Mouse (Mus musculus) heart, embryonic 16.5 days (tissue): Measurements from ENCODE around the gene Camk2g. TPM values are rescaled to one million over a fixed set of nuclear protein-coding genes. Genes with fewer than 3 reads are reported as not detected.

ENCODE experiments used
- ATAC-seq: fragments of 200-750 bp; cut with Nextera tagmentation; replicated peaks from 2 replicates; pipeline ENCODE4 v1.8.0; 2017; ENCODE audit warnings: moderate number of reproducible peaks; ENCODE audit not compliant: insufficient read depth, low FRiP score; ENCODE audit errors: extremely low read depth
- H3K27ac ChIP-seq: fragments of 300-500 bp; sonication (generic); 2 replicates; pipeline ENCODE4 v1.5.1; 2014; ENCODE audit warnings: mild to moderate bottlenecking, low read length, control low read depth, moderate library complexity
- H3K27me3 ChIP-seq: fragments of 300-500 bp; sonication (generic); 2 replicates; pipeline ENCODE4 v1.6.1; 2014; ENCODE audit warnings: low read length, mixed read lengths; ENCODE audit not compliant: control insufficient read depth, insufficient read depth
- H3K36me3 ChIP-seq: fragments of 300-500 bp; sonication (generic); 2 replicates; pipeline ENCODE4 v1.6.1; 2014; ENCODE audit not compliant: control insufficient read depth, insufficient read depth
- H3K4me1 ChIP-seq: fragments of 300-500 bp; sonication (generic); 2 replicates; pipeline ENCODE4 v1.6.1; 2014; ENCODE audit warnings: low read length, mixed read lengths; ENCODE audit not compliant: control insufficient read depth, insufficient read depth
- H3K4me2 ChIP-seq: fragments of 300-500 bp; sonication (generic); 2 replicates; pipeline ENCODE4 v1.6.1; 2014; ENCODE audit warnings: low read depth, mild to moderate bottlenecking, control low read depth, low read length
- H3K4me3 ChIP-seq: fragments of 300-500 bp; sonication (generic); 2 replicates; pipeline ENCODE4 v1.5.1; 2014; ENCODE audit warnings: mild to moderate bottlenecking, control low read depth, low read length
- H3K9ac ChIP-seq: fragments of 300-500 bp; sonication (generic); 2 replicates; pipeline ENCODE4 v1.6.1; 2014; ENCODE audit warnings: low read length, control low read depth
- H3K9me3 ChIP-seq: fragments of 300-500 bp; sonication (generic); replicated peaks from 2 replicates; pipeline ENCODE4 v1.6.1; 2016; ENCODE audit warnings: low read length; ENCODE audit not compliant: control insufficient read depth
- WGBS: fragments of 180-500 bp; shearing (Covaris S2); extraction: QIAGEN DNeasy Blood & Tissue Kit; methylation state at CpG from one replicate; pipeline ENCODE4 v1.1.7; 2014; 5-methylcytosine and 5-hydroxymethylcytosine counted together
- polyA plus RNA-seq: library from polyadenylated mRNA; unstranded; fragments of >200 nt; fragmentation: Nextera tagmentation; extraction: Ambion mirVana; gene quantifications from 2 replicates; pipeline ENCODE4 v1.2.1, GENCODE M21; 2015

The Camk2g gene
- polyA plus RNA-seq, 1 experiment from 2014 or later: 103 TPM

- H3K36me3 ChIP-seq: peaks cover 22% of the 10 kb centered on the region
- peak overlapping the region; percentile 87 for H3K9ac ChIP-seq
- WGBS: 62% methylated on average over 8 of the region's 8 CpGs
- no peaks in the 10 kb centered on the region for H3K9me3 ChIP-seq
- peak overlapping the region; percentile 80 for H3K4me3 ChIP-seq
- no peaks in the 10 kb centered on the region for H3K27me3 ChIP-seq
- H3K4me2 ChIP-seq: peak overlapping the region; percentile 70
- no peak for ATAC-seq
- peak overlapping the region; percentile 93 for H3K27ac ChIP-seq
- peaks cover 43% of the 10 kb centered on the region for H3K4me1 ChIP-seq
Measured at GRCm38 (mm10) chr14:20792243-20792921, 1.5 kb downstream of the Camk2g start.

DNA sequence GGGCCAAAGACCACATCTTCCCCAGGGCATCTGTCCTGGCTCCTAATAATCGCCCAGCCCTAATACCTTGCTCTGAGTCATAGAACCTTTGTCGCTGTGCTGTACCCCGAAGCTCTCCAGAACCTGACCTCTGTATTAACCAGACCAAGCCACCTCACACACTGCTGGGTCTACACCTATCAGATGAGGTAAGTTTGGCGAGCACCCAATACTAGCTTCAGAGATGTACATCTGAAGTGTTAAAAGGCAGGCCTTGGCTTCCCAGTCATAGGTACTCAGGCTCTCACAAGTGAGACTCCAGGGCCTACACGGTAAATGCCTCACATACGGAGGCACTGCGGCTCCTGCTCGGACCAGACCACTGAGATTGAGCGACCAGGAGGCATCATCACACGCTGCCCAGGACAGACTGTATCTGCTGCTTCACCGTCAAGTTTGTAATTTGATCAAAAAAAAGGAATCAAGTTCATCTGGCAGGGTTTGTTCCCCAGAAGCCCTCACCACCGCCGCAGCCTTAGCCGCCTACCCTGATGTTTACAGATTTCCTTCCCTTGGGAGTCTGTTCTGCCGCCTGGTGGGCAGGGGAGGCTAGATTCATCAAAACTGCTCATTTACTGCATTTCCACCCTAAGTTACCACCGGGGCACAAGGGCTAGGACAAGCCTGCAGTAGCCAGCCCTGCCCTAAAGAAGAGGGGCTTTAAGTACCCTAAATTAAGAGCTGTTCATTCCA, 2.2 kb downstream of the Camk2g start:
- WGBS: 84% methylated on average over 16 of the region's 16 CpGs
- no peak overlapping the region; the same call in 1 of the 2 replicates for H3K4me2 ChIP-seq

DNA sequence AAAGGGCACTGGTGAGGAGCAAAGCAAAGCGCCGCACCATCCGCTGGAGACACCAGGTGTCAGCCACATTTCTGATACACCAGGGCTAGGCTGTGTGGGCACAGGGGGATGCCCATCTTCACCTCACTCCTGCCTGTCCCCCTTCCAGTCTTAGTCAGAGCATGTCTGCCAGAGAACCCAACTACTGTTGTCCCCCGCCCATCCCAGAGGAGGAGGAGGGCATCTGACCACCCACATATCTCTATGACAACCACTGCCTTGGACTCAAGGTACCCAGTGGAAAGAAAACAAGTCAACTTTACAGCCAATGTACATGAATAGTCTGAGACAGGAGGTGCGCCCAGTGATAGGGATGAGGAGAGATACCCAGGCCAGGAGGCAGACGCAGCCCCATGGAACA, 2.9 kb downstream of the Camk2g start:
- 90% methylated on average over 6 of the region's 6 CpGs for WGBS
- Histone ChIP-seq H3K4me3 (no peak overlapping the region), H3K9me3 (no peaks in the 10 kb centered on the region), H3K27me3 (no peaks in the 10 kb centered on the region), H3K9ac (no peak overlapping the region), H3K36me3 (peaks cover 25% of the 10 kb centered on the region), H3K27ac (no peak overlapping the region), H3K4me1 (peaks cover 56% of the 10 kb centered on the region), H3K4me2 (no peak overlapping the region)
- ATAC-seq: no peak

More for the DNA sequence above, 2.2 kb downstream of the Camk2g start:
- Histone ChIP-seq H3K9me3 (no peaks in the 10 kb centered on the region), H3K4me1 (peaks cover 50% of the 10 kb centered on the region), H3K36me3 (peaks cover 22% of the 10 kb centered on the region), H3K27ac (no peak overlapping the region), H3K27me3 (no peaks in the 10 kb centered on the region), H3K4me3 (no peak overlapping the region), H3K9ac (no peak overlapping the region)
- no peak for ATAC-seq

GRCm38 (mm10) chr14:20790445-20790844, 3.4 kb downstream of the Camk2g start:
- Histone ChIP-seq H3K36me3 (peaks cover 25% of the 10 kb centered on the region), H3K9ac (no peak overlapping the region), H3K27ac (no peak overlapping the region), H3K4me2 (no peak overlapping the region), H3K4me3 (no peak overlapping the region), H3K9me3 (no peaks in the 10 kb centered on the region), H3K4me1 (peaks cover 56% of the 10 kb centered on the region), H3K27me3 (no peaks in the 10 kb centered on the region)
- no peak for ATAC-seq
- 88% methylated on average over 5 of the region's 5 CpGs for WGBS

GRCm38 (mm10) chr14:20789593-20789992, 4.3 kb downstream of the Camk2g start:
- H3K4me1 ChIP-seq: peaks cover 61% of the 10 kb centered on the region
- H3K4me2 ChIP-seq: no peak overlapping the region
- H3K9ac ChIP-seq: peak overlapping the region; percentile 34; the same call in 1 of the 2 replicates
- no peak for ATAC-seq
- H3K27ac ChIP-seq: no peak overlapping the region
- H3K36me3 ChIP-seq: peaks cover 25% of the 10 kb centered on the region
- no peaks in the 10 kb centered on the region for H3K9me3 ChIP-seq
- WGBS: 76% methylated on average over 4 of the region's 4 CpGs
- no peaks in the 10 kb centered on the region for H3K27me3 ChIP-seq
- no peak overlapping the region for H3K4me3 ChIP-seq

DNA sequence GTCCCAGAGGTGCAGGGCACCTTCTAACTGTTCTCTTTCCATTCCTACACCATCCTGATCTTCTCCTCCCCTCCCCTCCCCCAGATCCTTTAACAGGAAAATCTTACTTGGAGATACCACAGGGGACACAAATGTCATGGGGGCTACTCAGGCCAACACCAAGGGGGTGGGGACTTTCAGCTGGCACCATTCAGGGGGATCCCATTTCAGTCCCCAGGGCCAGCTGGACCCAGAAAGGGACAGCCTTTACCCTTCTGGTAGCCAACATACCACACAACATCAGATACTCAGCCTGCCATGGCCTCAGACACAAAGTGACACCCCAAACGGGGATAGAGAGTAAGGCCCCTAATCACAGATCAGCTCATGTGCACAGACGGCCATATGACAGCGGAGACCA, 5.7 kb downstream of the Camk2g start:
- Histone ChIP-seq H3K4me1 (peaks cover 61% of the 10 kb centered on the region), H3K27me3 (no peaks in the 10 kb centered on the region), H3K4me2 (no peak overlapping the region), H3K36me3 (peaks cover 36% of the 10 kb centered on the region), H3K9me3 (no peaks in the 10 kb centered on the region), H3K9ac (peak overlapping the region; percentile 3; the same call in 1 of the 2 replicates), H3K4me3 (no peak overlapping the region), H3K27ac (no peak overlapping the region)
- WGBS: 64% methylated on average over 3 of the region's 3 CpGs
- no peak for ATAC-seq

DNA sequence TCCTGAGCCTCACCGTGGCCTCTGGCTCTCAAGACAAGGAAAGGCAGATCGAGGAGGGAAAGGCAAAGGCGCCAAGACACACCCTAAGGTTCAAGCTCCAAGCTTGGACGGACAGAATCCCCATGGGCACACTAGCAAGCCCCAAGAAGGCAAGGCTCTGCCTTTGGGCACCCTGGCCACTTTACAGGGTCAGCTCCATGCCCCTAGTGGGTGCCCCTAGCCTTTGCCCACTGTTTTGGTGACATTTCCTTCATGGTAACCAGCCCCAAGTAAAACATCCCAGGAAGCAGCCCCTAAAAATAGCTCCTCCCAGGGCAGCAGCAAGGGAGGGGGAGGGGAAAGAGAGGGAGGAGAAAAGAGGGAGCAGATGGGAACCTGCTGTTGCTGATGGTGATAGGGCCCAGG, 7.3 kb downstream of the Camk2g start:
- Histone ChIP-seq H3K4me2 (peak overlapping the region; percentile 56), H3K4me3 (0 out of 2 replicates have a peak overlapping the region, but pooled peaks have one; percentile 12), H3K27me3 (no peaks in the 10 kb centered on the region), H3K9me3 (no peaks in the 10 kb centered on the region), H3K27ac (peak overlapping the region; percentile 82), H3K9ac (peak overlapping the region; percentile 57), H3K36me3 (peaks cover 41% of the 10 kb centered on the region), H3K4me1 (peaks cover 51% of the 10 kb centered on the region)
- peak; percentile 24; the same call in 1 of the 2 replicates for ATAC-seq
- WGBS: 46% methylated on average over 4 of the region's 4 CpGs

GRCm38 (mm10) chr14:20786020-20786419, 7.9 kb downstream of the Camk2g start:
- Histone ChIP-seq H3K9ac (peak overlapping the region; percentile 57), H3K4me3 (0 out of 2 replicates have a peak overlapping the region, but pooled peaks have one; percentile 1), H3K27me3 (no peaks in the 10 kb centered on the region), H3K27ac (peak overlapping the region; percentile 82), H3K9me3 (no peaks in the 10 kb centered on the region), H3K36me3 (peaks cover 38% of the 10 kb centered on the region), H3K4me2 (peak overlapping the region; percentile 56), H3K4me1 (peaks cover 49% of the 10 kb centered on the region)
- ATAC-seq: no peak
- 65% methylated on average over 5 of the region's 5 CpGs for WGBS

DNA sequence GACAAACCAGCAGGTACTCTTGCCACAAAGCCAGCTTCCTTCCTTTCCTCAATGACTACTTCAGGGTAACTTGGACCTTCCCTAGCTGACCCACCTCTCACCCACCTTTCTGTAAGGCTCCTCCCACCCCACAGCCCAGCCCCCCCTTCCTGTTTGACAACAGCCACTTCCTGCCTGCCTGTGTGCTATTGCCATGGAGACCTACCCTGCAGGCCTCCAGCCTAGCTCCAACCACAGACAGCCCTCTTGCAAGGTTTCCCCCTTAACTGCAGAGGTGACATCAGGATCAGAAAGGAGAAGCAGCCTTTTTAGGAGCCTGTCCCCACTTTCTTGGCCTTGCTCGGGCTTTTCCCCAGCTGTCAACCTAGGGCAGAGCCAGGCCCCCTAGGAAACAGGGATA, 8.7 kb downstream of the Camk2g start:
- no peak overlapping the region for H3K4me3 ChIP-seq
- H3K4me1 ChIP-seq: peaks cover 46% of the 10 kb centered on the region
- H3K27ac ChIP-seq: peak overlapping the region; percentile 82
- peak overlapping the region; percentile 23; the same call in 1 of the 2 replicates for H3K9ac ChIP-seq
- no peaks in the 10 kb centered on the region for H3K9me3 ChIP-seq
- no peaks in the 10 kb centered on the region for H3K27me3 ChIP-seq
- WGBS: 67% methylated on average over 1 of the region's 1 CpGs
- peak; percentile 57 for ATAC-seq
- H3K36me3 ChIP-seq: peaks cover 35% of the 10 kb centered on the region
- no peak overlapping the region for H3K4me2 ChIP-seq
